Comparison of ENCODE assay signal across 7 mouse cellular contexts in the genomic region with DNA sequence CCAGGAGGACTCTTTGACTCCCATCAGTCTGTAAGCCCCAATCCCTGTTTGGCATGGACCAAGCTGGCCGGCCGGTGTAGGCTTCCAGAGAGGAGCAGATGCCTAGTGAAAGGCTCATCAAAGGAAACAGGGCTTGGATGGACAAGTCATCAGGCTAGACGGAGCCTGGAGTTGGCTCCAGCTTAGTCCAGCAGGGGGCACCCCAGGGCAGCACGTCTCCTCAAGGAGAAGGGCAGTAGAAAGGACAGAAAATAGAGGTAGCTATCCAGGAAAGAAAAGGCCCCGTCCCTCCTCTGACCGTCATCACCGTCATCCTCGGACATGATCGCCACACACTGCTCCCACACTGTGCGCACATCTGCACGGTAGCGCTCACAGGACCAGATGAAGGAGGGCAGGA. TPM values are rescaled to one million over a fixed set of nuclear protein-coding genes. Genes with fewer than 3 reads are reported as not detected.
DNase-seq lines count a peak whose midpoint lies in the region; ATAC-seq lines count a peak whose summit lies in the region.

No protein-coding gene starts in this region.

- H3K4me1 ChIP-seq in intestine, embryonic 15.5 days (replicated peaks), result peaks cover 37% of the 10 kb centered on the region
- peaks cover 74% of the 10 kb centered on the region for H3K4me1 ChIP-seq in midbrain, embryonic 12.5 days

- 0 out of 2 replicates have a peak overlapping the region, but pooled peaks have one; percentile 2 for H3K4me3 ChIP-seq in intestine, embryonic 15.5 days (replicated peaks)
- H3K4me3 ChIP-seq in midbrain, embryonic 12.5 days, result 0 out of 2 replicates have a peak overlapping the region, but pooled peaks have one; percentile 3

- no peaks in the 10 kb centered on the region for H3K9me3 ChIP-seq in intestine, embryonic 15.5 days
- H3K9me3 ChIP-seq in midbrain, embryonic 12.5 days, result no peaks in the 10 kb centered on the region

- WGBS in intestine, embryonic 15.5 days, result 7% methylated on average over 12 of the region's 12 CpGs
- 9% methylated on average over 12 of the region's 12 CpGs for WGBS in midbrain, embryonic 12.5 days

- H3K9ac ChIP-seq in intestine, embryonic 15.5 days, result no peak overlapping the region
- H3K9ac ChIP-seq in midbrain, embryonic 12.5 days (replicated peaks), result peak overlapping the region; percentile 39; the same call in 1 of the 2 replicates

- H3K36me3 ChIP-seq in intestine, embryonic 15.5 days, result no peaks in the 10 kb centered on the region
- H3K36me3 ChIP-seq in midbrain, embryonic 12.5 days, result no peaks in the 10 kb centered on the region

- peak overlapping the region; percentile 36; the same call in 1 of the 2 replicates for H3K27ac ChIP-seq in intestine, embryonic 15.5 days
- H3K27ac ChIP-seq in midbrain, embryonic 12.5 days (replicated peaks), result peak overlapping the region; percentile 60

- H3K4me2 ChIP-seq in intestine, embryonic 15.5 days (replicated peaks), result peak overlapping the region; percentile 26; the same call in 1 of the 2 replicates
- peak overlapping the region; percentile 9; the same call in 1 of the 2 replicates for H3K4me2 ChIP-seq in midbrain, embryonic 12.5 days (replicated peaks)

- H3K27me3 ChIP-seq in intestine, embryonic 15.5 days (replicated peaks), result peaks cover 21% of the 10 kb centered on the region
- peaks cover 23% of the 10 kb centered on the region for H3K27me3 ChIP-seq in midbrain, embryonic 12.5 days

- peak; percentile 88 to 92 for DNase-seq in adrenal gland, adult 18-20 months (ENCODE audit: low spot score in 2 of 2)
- DNase-seq in embryo, embryonic 11 days, result peak; percentile 86
- peak; percentile 83 to 87 for DNase-seq in gastrocnemius, postnatal 36 days
- DNase-seq in left cerebral cortex, postnatal 36 days (ENCODE audit: low spot score in 2 of 2), result peak; percentile 85 to 88
- DNase-seq in skeletal muscle tissue, adult 2 months (ENCODE audit: low read depth, low spot score), result peak; percentile 53

- intact Hi-C loops in gastrocnemius, postnatal 36 days (cut with DNase I), result loop anchor here (5.0 kb wide), 2 partner anchors 43 to 58 kb away; no protein-coding TSS in a partner anchor
- intact Hi-C loops in left cerebral cortex, postnatal 36 days (cut with DNase I), result loop anchor here (1.0 to 10.0 kb wide), 3 partner anchors 45 to 225 kb away; a partner anchor contains a TSS

- ATAC-seq in intestine, embryonic 15.5 days, result peak; percentile 12; the same call in 1 of the 2 replicates
- ATAC-seq in midbrain, embryonic 12.5 days (ENCODE audit: low FRiP score, low read depth), result 0 out of 2 replicates have a peak, but pooled peaks have one; percentile 1

RNA-seq across cellular contexts. Expression of a gene that starts 2.2 kb away (rescaled TPM):
- 10 to 100 TPM; 24.1 to 24.4 TPM for total RNA-seq in adrenal gland, adult 18-20 months (2021)
- 1 to 10 TPM; 7.5 to 7.9 TPM for total RNA-seq in gastrocnemius, postnatal 36 days (2021)
- 17.9 and 20.1 TPM in 2 replicates for polyA plus RNA-seq in intestine, embryonic 15.5 days (2015; fragmentation: Nextera tagmentation; extraction: Ambion mirVana)
- 10 to 100 TPM; 12.6 to 37.2 TPM for total RNA-seq in left cerebral cortex, postnatal 36 days (2021)
- polyA plus RNA-seq in midbrain, embryonic 12.5 days (2016; fragmentation: Nextera tagmentation; extraction: Ambion mirVana), result 21.4 and 25.6 TPM in 2 replicates

RNA-seq across cellular contexts. Expression of a gene that starts 4.1 kb away (rescaled TPM):
- 1 to 10 TPM in 1 of 2 experiments, under 1 TPM in 1; 0.76 to 1.8 TPM for total RNA-seq in adrenal gland, adult 18-20 months (2021)
- total RNA-seq in gastrocnemius, postnatal 36 days (2021), result under 1 TPM; 0.12 to 0.23 TPM
- 0.99 and 1.1 TPM in 2 replicates for polyA plus RNA-seq in intestine, embryonic 15.5 days (2015; fragmentation: Nextera tagmentation; extraction: Ambion mirVana)
- 100 to 1,000 TPM; 218 to 235 TPM for total RNA-seq in left cerebral cortex, postnatal 36 days (2021)
- 11.8 and 11.9 TPM in 2 replicates for polyA plus RNA-seq in midbrain, embryonic 12.5 days (2016; fragmentation: Nextera tagmentation; extraction: Ambion mirVana)

RNA-seq across cellular contexts. Expression of a gene that starts 19.6 kb away (rescaled TPM):
- 1 to 10 TPM; 9.2 to 9.6 TPM for total RNA-seq in adrenal gland, adult 18-20 months (2021)
- total RNA-seq in gastrocnemius, postnatal 36 days (2021), result 1 to 10 TPM; 1.2 to 1.6 TPM
- polyA plus RNA-seq in intestine, embryonic 15.5 days (2015; fragmentation: Nextera tagmentation; extraction: Ambion mirVana), result 1.2 and 1.3 TPM in 2 replicates
- under 1 TPM in 1 of 2 experiments, not detected in 1; 0.30 TPM for total RNA-seq in left cerebral cortex, postnatal 36 days (2021)
- polyA plus RNA-seq in midbrain, embryonic 12.5 days (2016; fragmentation: Nextera tagmentation; extraction: Ambion mirVana), result 5.5 TPM in 2 replicates

RNA-seq across cellular contexts. Expression of a gene that starts 28.3 kb away (rescaled TPM):
- 1 to 10 TPM in 1 of 2 experiments, under 1 TPM in 1; 0.36 to 1.8 TPM for total RNA-seq in adrenal gland, adult 18-20 months (2021)
- total RNA-seq in gastrocnemius, postnatal 36 days (2021), result 1 to 10 TPM in 1 of 2 experiments, not detected in 1; 2.8 TPM
- 0.40 and 0.48 TPM in 2 replicates for polyA plus RNA-seq in intestine, embryonic 15.5 days (2015; fragmentation: Nextera tagmentation; extraction: Ambion mirVana)
- 1 to 10 TPM; 5.4 to 5.8 TPM for total RNA-seq in left cerebral cortex, postnatal 36 days (2021)
- 0.20 TPM in 1 of 2 replicates, not detected in the other for polyA plus RNA-seq in midbrain, embryonic 12.5 days (2016; fragmentation: Nextera tagmentation; extraction: Ambion mirVana)

RNA-seq across cellular contexts. Expression of a gene that starts 30.4 kb away (rescaled TPM):
- total RNA-seq in adrenal gland, adult 18-20 months (2021), result 1 to 10 TPM in 1 of 2 experiments, under 1 TPM in 1; 0.77 to 2.7 TPM
- total RNA-seq in gastrocnemius, postnatal 36 days (2021), result 1 to 10 TPM; 1.5 to 1.8 TPM
- polyA plus RNA-seq in intestine, embryonic 15.5 days (2015; fragmentation: Nextera tagmentation; extraction: Ambion mirVana), result 166 and 177 TPM in 2 replicates
- 1 to 10 TPM; 1.5 to 1.8 TPM for total RNA-seq in left cerebral cortex, postnatal 36 days (2021)
- 168 and 169 TPM in 2 replicates for polyA plus RNA-seq in midbrain, embryonic 12.5 days (2016; fragmentation: Nextera tagmentation; extraction: Ambion mirVana)

Comparison
In these comparisons a context has a peak if more than half of its experiments do, and no peak if none do; other contexts are left out.
1. Peak in every context shown above with its lines: DNase-seq, ATAC-seq, H3K4me3 ChIP-seq and H3K27ac ChIP-seq.
2. RNA of a gene that starts 4.1 kb away (total RNA-seq): 218 to 235 TPM in left cerebral cortex, postnatal 36 days; 0.76 to 1.8 TPM in adrenal gland, adult 18-20 months and 0.12 to 0.23 TPM in gastrocnemius, postnatal 36 days; every median in the first group is over 10 times any median in the second.